In genomic region chr17:26380986-26381446, GRCm38 (mm10) we compare ENCODE assay signal across 8 mouse cellular contexts. TPM values are rescaled to one million over a fixed set of nuclear protein-coding genes. Genes with fewer than 3 reads are reported as not detected.
DNase-seq lines count a peak whose midpoint lies in the region; ATAC-seq and TF ChIP-seq lines count a peak whose summit lies in the region.

No protein-coding gene starts in this region.

- H3K4me2 ChIP-seq in intestine, embryonic 14.5 days (ENCODE audit: low read length) = peak overlapping the region; percentile 37
- H3K4me2 ChIP-seq in intestine, postnatal 0 days (replicated peaks; ENCODE audit: low read depth) = no peak overlapping the region
- peak overlapping the region; percentile 44 for H3K4me2 ChIP-seq in hindbrain, embryonic 16.5 days (ENCODE audit: low read length)
- peak overlapping the region; percentile 21; the same call in 1 of the 2 replicates for H3K4me2 ChIP-seq in stomach, embryonic 14.5 days (replicated peaks; ENCODE audit: low read depth, low read length)

- H3K4me1 ChIP-seq in intestine, embryonic 14.5 days (replicated peaks; ENCODE audit: control insufficient read depth, insufficient read depth, low read length) = peaks cover 51% of the 10 kb centered on the region
- H3K4me1 ChIP-seq in intestine, postnatal 0 days (replicated peaks; ENCODE audit: control insufficient read depth, insufficient read depth, low read length) = peaks cover 13% of the 10 kb centered on the region
- H3K4me1 ChIP-seq in hindbrain, embryonic 16.5 days (ENCODE audit: control insufficient read depth, insufficient read depth, low read depth, low read length) = peaks cover 24% of the 10 kb centered on the region
- peaks cover 22% of the 10 kb centered on the region for H3K4me1 ChIP-seq in limb, embryonic 10.5 days
- peaks cover 42% of the 10 kb centered on the region for H3K4me1 ChIP-seq in stomach, embryonic 14.5 days (ENCODE audit: control insufficient read depth, insufficient read depth, low read length)

- no peaks in the 10 kb centered on the region for H3K27me3 ChIP-seq in intestine, embryonic 14.5 days (replicated peaks; ENCODE audit: control insufficient read depth, insufficient read depth, low read length)
- no peaks in the 10 kb centered on the region for H3K27me3 ChIP-seq in intestine, postnatal 0 days (replicated peaks; ENCODE audit: control insufficient read depth, insufficient read depth, low read length)
- no peaks in the 10 kb centered on the region for H3K27me3 ChIP-seq in hindbrain, embryonic 16.5 days (replicated peaks; ENCODE audit: control insufficient read depth, insufficient read depth, low read length)
- H3K27me3 ChIP-seq in limb, embryonic 10.5 days (ENCODE audit: low read depth, poor library complexity, severe bottlenecking) = no peaks in the 10 kb centered on the region
- H3K27me3 ChIP-seq in stomach, embryonic 14.5 days (ENCODE audit: control insufficient read depth, insufficient read depth, low read length) = no peaks in the 10 kb centered on the region

- TF ChIP-seq CTCF in intestine, postnatal 0 days (IDR thresholded peaks at IDR 0.05; ENCODE audit: low read depth) = no peak

- peak overlapping the region; percentile 2; the same call in 1 of the 2 replicates for H3K9ac ChIP-seq in intestine, embryonic 14.5 days (ENCODE audit: low read length)
- no peak overlapping the region for H3K9ac ChIP-seq in intestine, postnatal 0 days (ENCODE audit: low read depth, low read length)
- no peak overlapping the region; the same call in 1 of the 2 replicates for H3K9ac ChIP-seq in hindbrain, embryonic 16.5 days (ENCODE audit: low read depth, low read length)
- no peak overlapping the region for H3K9ac ChIP-seq in stomach, embryonic 14.5 days (replicated peaks; ENCODE audit: low read depth, low read length)

- H3K9me3 ChIP-seq in intestine, embryonic 14.5 days (ENCODE audit: control insufficient read depth, low read length) = 0 out of 2 replicates have a peak, but pooled peaks cover 4% of the 10 kb centered on the region
- H3K9me3 ChIP-seq in intestine, postnatal 0 days (ENCODE audit: control insufficient read depth) = no peaks in the 10 kb centered on the region
- H3K9me3 ChIP-seq in hindbrain, embryonic 16.5 days (ENCODE audit: control insufficient read depth, low read length) = no peaks in the 10 kb centered on the region
- H3K9me3 ChIP-seq in limb, embryonic 10.5 days (replicated peaks) = no peaks in the 10 kb centered on the region
- no peaks in the 10 kb centered on the region for H3K9me3 ChIP-seq in stomach, embryonic 14.5 days (ENCODE audit: control insufficient read depth, low read depth, low read length)

- peak overlapping the region; percentile 91 for H3K27ac ChIP-seq in intestine, embryonic 14.5 days (ENCODE audit: low read depth)
- no peak overlapping the region; the same call in 1 of the 2 replicates for H3K27ac ChIP-seq in intestine, postnatal 0 days (ENCODE audit: low read depth, low read length)
- H3K27ac ChIP-seq in hindbrain, embryonic 16.5 days (ENCODE audit: low read depth, low read length) = peak overlapping the region; percentile 78
- H3K27ac ChIP-seq in limb, embryonic 10.5 days = peak overlapping the region; percentile 66
- H3K27ac ChIP-seq in stomach, embryonic 14.5 days (ENCODE audit: low read length) = peak overlapping the region; percentile 85

- ATAC-seq in intestine, embryonic 14.5 days (replicated peaks; ENCODE audit: low FRiP score, low TSS enrichment, low read depth) = peak; percentile 79
- ATAC-seq in intestine, postnatal 0 days = no peak
- peak; percentile 88 for ATAC-seq in hindbrain, embryonic 16.5 days
- peak; percentile 73 for ATAC-seq in stomach, embryonic 14.5 days (ENCODE audit: insufficient number of reproducible peaks, insufficient read depth, low FRiP score, low read depth)
- ATAC-seq in megakaryocyte, adult 5-6 weeks (ENCODE audit: poor library complexity, severe bottlenecking) = no peak

- peak; percentile 85 for DNase-seq in intestine, embryonic 14.5 days (ENCODE audit: low spot score)
- DNase-seq in embryo, embryonic 11 days = peak; percentile 44
- DNase-seq in limb, embryonic 10.5 days (ENCODE audit: low spot score) = no peak
- no peak for DNase-seq in adrenal gland, postnatal 10 days

- H3K4me3 ChIP-seq in intestine, embryonic 14.5 days (ENCODE audit: low read depth, low read length) = no peak overlapping the region
- no peak overlapping the region for H3K4me3 ChIP-seq in intestine, postnatal 0 days (ENCODE audit: low read depth, low read length)
- H3K4me3 ChIP-seq in hindbrain, embryonic 16.5 days (ENCODE audit: low read length) = no peak overlapping the region
- H3K4me3 ChIP-seq in limb, embryonic 10.5 days = no peak overlapping the region
- no peak overlapping the region for H3K4me3 ChIP-seq in stomach, embryonic 14.5 days (ENCODE audit: low read depth, low read length)

- WGBS in intestine, embryonic 14.5 days = 18% methylated on average over 4 of the region's 4 CpGs
- WGBS in intestine, postnatal 0 days = 52% methylated on average over 4 of the region's 4 CpGs
- WGBS in hindbrain, embryonic 16.5 days = 29% methylated on average over 4 of the region's 4 CpGs
- WGBS in limb, embryonic 10.5 days = 44% methylated on average over 4 of the region's 4 CpGs
- WGBS in stomach, embryonic 14.5 days = 20% methylated on average over 4 of the region's 4 CpGs

- no peaks in the 10 kb centered on the region for H3K36me3 ChIP-seq in intestine, embryonic 14.5 days (ENCODE audit: control insufficient read depth, insufficient read depth, low read length)
- H3K36me3 ChIP-seq in intestine, postnatal 0 days (ENCODE audit: control insufficient read depth, insufficient read depth) = no peaks in the 10 kb centered on the region
- H3K36me3 ChIP-seq in hindbrain, embryonic 16.5 days (ENCODE audit: control insufficient read depth, insufficient read depth, low read length) = no peaks in the 10 kb centered on the region
- no peaks in the 10 kb centered on the region for H3K36me3 ChIP-seq in limb, embryonic 10.5 days
- H3K36me3 ChIP-seq in stomach, embryonic 14.5 days (ENCODE audit: control insufficient read depth, insufficient read depth, low read length) = no peaks in the 10 kb centered on the region

RNA-seq across cellular contexts. Expression of gene Neurl1b, which starts 33.6 kb away (rescaled TPM):
- polyA plus RNA-seq in intestine, embryonic 14.5 days (2014; fragmentation: Nextera tagmentation; extraction: Ambion mirVana) = 2.3 and 3.1 TPM in 2 replicates
- polyA plus RNA-seq in intestine, postnatal 0 days (2015; fragmentation: Nextera tagmentation; extraction: Ambion mirVana) = 1.5 TPM in 2 replicates
- 1.9 and 2.2 TPM in 2 replicates for polyA plus RNA-seq in hindbrain, embryonic 16.5 days (2015; fragmentation: Nextera tagmentation; extraction: Ambion mirVana)
- 0.05 and 0.10 TPM in 2 replicates for polyA plus RNA-seq in limb, embryonic 10.5 days (2016; fragmentation: Nextera tagmentation; extraction: Ambion mirVana)
- 5.0 and 6.0 TPM in 2 replicates for polyA plus RNA-seq in stomach, embryonic 14.5 days (2014; fragmentation: Nextera tagmentation; extraction: Ambion mirVana)
- total RNA-seq in megakaryocyte, adult 5-6 weeks (2015) = 6.8 and 8.5 TPM in 2 replicates
- 6.9 and 8.6 TPM in 2 replicates for total RNA-seq in megakaryocyte, adult 5-6 weeks (2017)
- total RNA-seq in adrenal gland, postnatal 10 days (2021) = 10 to 100 TPM; 43.6 to 44.0 TPM

Comparison
In these comparisons a context has a peak if more than half of its experiments do, and no peak if none do; other contexts are left out.
1. ATAC-seq: peak in intestine, embryonic 14.5 days (single experiment), hindbrain, embryonic 16.5 days (single experiment) and stomach, embryonic 14.5 days (single experiment); none in intestine, postnatal 0 days (single experiment) and megakaryocyte, adult 5-6 weeks (single experiment).
2. DNase-seq: peak in intestine, embryonic 14.5 days (single experiment) and embryo, embryonic 11 days (single experiment); none in limb, embryonic 10.5 days (single experiment) and adrenal gland, postnatal 10 days (single experiment).